Comparison of ENCODE assay signal across 28 mouse cellular contexts in the genomic region with DNA sequence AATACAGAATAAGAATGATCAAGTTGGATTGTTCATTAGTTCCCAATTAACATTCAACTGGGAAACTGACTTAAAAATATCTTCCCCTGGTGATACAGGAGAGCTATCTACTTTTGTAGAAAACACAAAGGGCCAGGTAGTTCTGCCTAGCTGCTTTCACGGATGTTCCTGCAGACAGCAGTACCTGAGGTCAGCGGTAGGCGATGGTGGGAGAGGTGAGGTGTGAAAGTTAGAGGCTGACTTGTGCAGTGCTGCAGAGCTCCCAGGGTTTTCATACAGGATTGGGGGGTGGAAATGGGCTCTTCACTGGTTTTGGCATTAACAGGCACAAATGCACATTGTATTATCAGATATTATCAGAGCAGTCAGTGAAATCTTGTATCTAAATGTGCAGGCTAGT. TPM values are rescaled to one million over a fixed set of nuclear protein-coding genes. Genes with fewer than 3 reads are reported as not detected.
DNase-seq lines count a peak whose midpoint lies in the region; ATAC-seq and TF ChIP-seq lines count a peak whose summit lies in the region.
"Had no signal": no experiment of that assay in that cellular context is flagged by ENCODE, and none has a peak within 500 bp of the region (broad histone marks: within the 10 kb centered on the region; RNA-seq: fewer than 3 reads in every experiment).

No protein-coding gene starts in this region.

- no peak overlapping the region for H3K4me2 ChIP-seq in liver, embryonic 11.5 days
- H3K4me2 ChIP-seq: forebrain, embryonic 13.5 days; heart, embryonic 12.5 days; heart, embryonic 15.5 days; hindbrain, embryonic 12.5 days; hindbrain, embryonic 15.5 days; intestine, embryonic 15.5 days; kidney, embryonic 15.5 days had no signal

- H3K27me3 ChIP-seq in cerebellum, adult 2 months (ENCODE audit: control insufficient read depth, insufficient read depth, low read length): no peaks in the 10 kb centered on the region
- H3K27me3 ChIP-seq in liver, adult 2 months (ENCODE audit: control insufficient read depth, insufficient read depth, low read length): no peaks in the 10 kb centered on the region
- H3K27me3 ChIP-seq in liver, embryonic 11.5 days (replicated peaks; ENCODE audit: control insufficient read depth, insufficient read depth, low read length): no peaks in the 10 kb centered on the region
- H3K27me3 ChIP-seq: CH12.LX; heart, embryonic 12.5 days; heart, embryonic 15.5 days; hindbrain, embryonic 15.5 days; intestine, embryonic 15.5 days; kidney, embryonic 15.5 days had no signal

- H3K4me3 ChIP-seq in cerebellum, adult 2 months (replicated peaks; ENCODE audit: insufficient read depth, low read depth, low read length): peak overlapping the region; percentile 17
- no peak overlapping the region for H3K4me3 ChIP-seq in liver, adult 2 months (ENCODE audit: insufficient read depth, low read depth, low read length)
- H3K4me3 ChIP-seq in liver, embryonic 11.5 days (ENCODE audit: low read depth, low read length): no peak overlapping the region
- H3K4me3 ChIP-seq: forebrain, embryonic 10.5 days; forebrain, embryonic 13.5 days; heart, embryonic 12.5 days; heart, embryonic 15.5 days; hindbrain, embryonic 12.5 days; hindbrain, embryonic 15.5 days; intestine, embryonic 15.5 days; kidney, embryonic 15.5 days had no signal

- H3K4me1 ChIP-seq in cerebellum, adult 2 months (ENCODE audit: control insufficient read depth, insufficient read depth, low read length): peaks cover 48% of the 10 kb centered on the region
- peaks cover 11% of the 10 kb centered on the region for H3K4me1 ChIP-seq in liver, adult 2 months (ENCODE audit: control insufficient read depth, insufficient read depth, low read length)
- no peaks in the 10 kb centered on the region for H3K4me1 ChIP-seq in liver, embryonic 11.5 days (replicated peaks; ENCODE audit: control insufficient read depth, insufficient read depth, low read length)
- H3K4me1 ChIP-seq: intestine, embryonic 15.5 days had no signal

- H3K9me3 ChIP-seq in liver, embryonic 11.5 days (ENCODE audit: control insufficient read depth, low read length): no peaks in the 10 kb centered on the region
- H3K9me3 ChIP-seq: forebrain, embryonic 10.5 days; forebrain, embryonic 13.5 days; heart, embryonic 12.5 days; heart, embryonic 15.5 days; hindbrain, embryonic 12.5 days; hindbrain, embryonic 15.5 days; intestine, embryonic 15.5 days; kidney, embryonic 15.5 days had no signal

- peak; percentile 42; the same call in 1 of the 2 replicates for TF ChIP-seq CTCF in cerebellum, adult 2 months (IDR thresholded peaks at IDR 0.05; ENCODE audit: borderline replicate concordance, insufficient read depth, low read depth, low read length)
- no peak for TF ChIP-seq CTCF in liver, adult 2 months (IDR thresholded peaks at IDR 0.05; ENCODE audit: low read depth, low read length)

- TF ChIP-seq POLR2A in cerebellum, adult 2 months (IDR thresholded peaks at IDR 0.05; ENCODE audit: borderline replicate concordance, insufficient read depth, low read length): no peak
- TF ChIP-seq POLR2A in liver, adult 2 months (IDR thresholded peaks at IDR 0.05; ENCODE audit: extremely low read depth, insufficient read depth, low read length): no peak

- H3K79me2 ChIP-seq in liver, adult 2 months (ENCODE audit: control insufficient read depth, insufficient read depth, low read length): no peaks in the 10 kb centered on the region

- H3K36me3 ChIP-seq in liver, adult 2 months (ENCODE audit: control insufficient read depth, insufficient read depth, low read length): peaks cover 4% of the 10 kb centered on the region; the same call in 1 of the 2 replicates
- no peaks in the 10 kb centered on the region for H3K36me3 ChIP-seq in liver, embryonic 11.5 days (ENCODE audit: control insufficient read depth, insufficient read depth, low read length)
- H3K36me3 ChIP-seq: forebrain, embryonic 10.5 days; heart, embryonic 12.5 days; heart, embryonic 15.5 days; hindbrain, embryonic 12.5 days; hindbrain, embryonic 15.5 days; intestine, embryonic 15.5 days; kidney, embryonic 15.5 days had no signal

- DNase-seq in cerebellum, adult 2 months: peak; percentile 54 to 59
- DNase-seq in cerebellum, adult 9-11 months: no peak
- peak; percentile 44 to 45 for DNase-seq in cerebellum, postnatal 14 days
- DNase-seq in liver, adult 2 months (ENCODE audit: extremely low read depth, low read depth, low spot score): no peak
- DNase-seq in liver, embryonic 11.5 days (ENCODE audit: low spot score): no peak
- DNase-seq in cerebellum, postnatal 25 days: peak; percentile 51
- no peak for DNase-seq in ovary, postnatal 10 days (ENCODE audit: low spot score)
- DNase-seq: adrenal gland, adult 8-10 months; adrenal gland, postnatal 25 days; B cell, adult 2 months; gastrocnemius, postnatal 14 days; heart, adult 18-20 months; heart, postnatal 10 days; heart, postnatal 4 days; kidney, adult 11 months; kidney, adult 8-10 months had no signal

- no peak overlapping the region for H3K9ac ChIP-seq in liver, adult 2 months (ENCODE audit: low read depth, low read length)
- H3K9ac ChIP-seq in liver, embryonic 11.5 days (ENCODE audit: low read depth, low read length): no peak overlapping the region
- H3K9ac ChIP-seq: forebrain, embryonic 13.5 days; heart, embryonic 12.5 days; heart, embryonic 15.5 days; hindbrain, embryonic 12.5 days; hindbrain, embryonic 15.5 days; intestine, embryonic 15.5 days; kidney, embryonic 15.5 days had no signal

- ATAC-seq in cerebellum, adult (ENCODE audit: insufficient number of reproducible peaks, low FRiP score, low TSS enrichment): no peak
- ATAC-seq in liver, embryonic 11.5 days (replicated peaks; ENCODE audit: low FRiP score): no peak
- ATAC-seq: activated CD4-positive, CD25-positive, alpha-beta regulatory T cell, adult 4 months; forebrain, embryonic 13.5 days; forebrain, embryonic 16.5 days; intestine, embryonic 15.5 days had no signal

- WGBS in cerebellum, adult 2 months: 23% methylated on average over 3 of the region's 3 CpGs
- WGBS in liver, adult 2 months: 78% methylated on average over 3 of the region's 3 CpGs
- WGBS in liver, embryonic 11.5 days: 73% methylated on average over 3 of the region's 3 CpGs

- H3K27ac ChIP-seq in cerebellum, adult 2 months (ENCODE audit: insufficient read depth, low read length): peak overlapping the region; percentile 90
- H3K27ac ChIP-seq in liver, adult 2 months (replicated peaks; ENCODE audit: insufficient read depth, low read depth, low read length): peak overlapping the region; percentile 16; the same call in 1 of the 2 replicates
- no peak overlapping the region for H3K27ac ChIP-seq in liver, embryonic 11.5 days (ENCODE audit: low read depth, low read length)
- H3K27ac ChIP-seq: forebrain, embryonic 10.5 days; forebrain, embryonic 13.5 days; heart, embryonic 15.5 days; hindbrain, embryonic 12.5 days; hindbrain, embryonic 15.5 days; intestine, embryonic 15.5 days; kidney, embryonic 15.5 days had no signal

RNA-seq across cellular contexts. Expression of gene Ggact, which starts 35.8 kb away (rescaled TPM):
- polyA plus RNA-seq in cerebellum, adult 2 months (2012; rRNA removed): 137 and 143 TPM in 2 replicates
- 122 and 144 TPM in 2 replicates for total RNA-seq in liver, adult 2 months (2014; rRNA removed)
- polyA plus RNA-seq in liver, adult 2 months (2012; rRNA removed): 187 and 252 TPM in 2 replicates
- 16.9 and 18.8 TPM in 2 replicates for polyA plus RNA-seq in liver, embryonic 11.5 days (2014; fragmentation: Nextera tagmentation; extraction: Ambion mirVana)

Comparison
In these comparisons a context has a peak if more than half of its experiments do, and no peak if none do; other contexts are left out.
1. DNase-seq: peak in cerebellum, adult 2 months (2 of 2), cerebellum, postnatal 14 days (2 of 2) and cerebellum, postnatal 25 days (2 of 2); none in cerebellum, adult 9-11 months (single experiment), liver, adult 2 months (single experiment), liver, embryonic 11.5 days (single experiment) and ovary, postnatal 10 days (single experiment).